ENCODE assay signal across 8 mouse cellular contexts in the genomic region with DNA sequence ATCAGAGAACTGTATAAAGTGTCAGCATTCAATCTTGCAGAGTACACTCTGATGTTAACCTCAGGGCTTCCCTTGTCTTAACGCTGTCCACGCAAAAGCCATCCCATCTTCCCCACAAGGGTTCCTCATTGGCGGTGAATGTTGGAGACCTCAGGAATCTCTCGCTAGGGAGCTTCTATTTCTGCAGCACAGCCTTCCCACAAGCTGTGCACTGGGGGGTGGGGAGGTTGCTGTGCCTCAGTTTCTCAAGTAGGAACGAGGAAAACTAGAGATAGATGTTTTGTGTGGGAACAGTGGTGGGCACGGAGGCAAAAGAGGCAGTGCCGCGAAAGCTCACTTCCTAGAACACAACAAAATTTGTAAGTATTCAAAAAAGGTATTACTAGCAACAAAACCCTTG. TPM values are rescaled to one million over a fixed set of nuclear protein-coding genes. Genes with fewer than 3 reads are reported as not detected.
DNase-seq lines count a peak whose midpoint lies in the region; ATAC-seq and TF ChIP-seq lines count a peak whose summit lies in the region.

TSS of gene Pxdn (plus strand) at position 301 of the 400 bp plus-strand sequence.

- no peak for DNase-seq in gastrocnemius, postnatal 25 days
- no peak for DNase-seq in layer of hippocampus, postnatal 10 days (ENCODE audit: low spot score in 2 of 2)
- no peak for DNase-seq in midbrain, postnatal 0 days (ENCODE audit: low spot score)
- no peak for DNase-seq in cerebellum, adult 8-10 months

- no peak for TF ChIP-seq EP300 in ES-Bruce4 (IDR thresholded peaks at IDR 0.05; ENCODE audit: insufficient read depth, low read depth, low read length)

- TF ChIP-seq CTCF in ES-Bruce4 (IDR thresholded peaks at IDR 0.05; ENCODE audit: low read depth, low read length): no peak
- no peak for TF ChIP-seq CTCF in midbrain, postnatal 0 days (IDR thresholded peaks at IDR 0.05)

- TF ChIP-seq POLR2A in ES-Bruce4 (IDR thresholded peaks at IDR 0.05; ENCODE audit: insufficient read depth, low read length): no peak

- H3K27me3 ChIP-seq in erythroblast, embryonic 14.5 days (ENCODE audit: control insufficient read depth): peaks cover 15% of the 10 kb centered on the region
- no peaks in the 10 kb centered on the region for H3K27me3 ChIP-seq in ES-Bruce4 (ENCODE audit: control insufficient read depth, insufficient read depth, low read length, poor library complexity, severe bottlenecking)
- no peaks in the 10 kb centered on the region for H3K27me3 ChIP-seq in midbrain, postnatal 0 days (ENCODE audit: insufficient read depth, low read length)

- H3K27ac ChIP-seq in ES-Bruce4 (ENCODE audit: insufficient read depth, low read length): no peak within 1 kb of the TSS
- peak within 1 kb of the TSS; percentile 80 for H3K27ac ChIP-seq in midbrain, postnatal 0 days (ENCODE audit: low read depth, low read length)

- no peaks in the 10 kb centered on the region for H3K9me3 ChIP-seq in erythroblast, embryonic 14.5 days (ENCODE audit: control insufficient read depth, low read length)
- H3K9me3 ChIP-seq in ES-Bruce4 (replicated peaks; ENCODE audit: control insufficient read depth, insufficient read depth, low read length, poor library complexity, severe bottlenecking): no peaks in the 10 kb centered on the region
- no peaks in the 10 kb centered on the region for H3K9me3 ChIP-seq in midbrain, postnatal 0 days (ENCODE audit: low read length)

- peak within 1 kb of the TSS; percentile 79 for H3K4me2 ChIP-seq in midbrain, postnatal 0 days (ENCODE audit: low read depth, low read length, poor library complexity, severe bottlenecking)

- peak within 1 kb of the TSS; percentile 38 for H3K4me3 ChIP-seq in erythroblast, embryonic 14.5 days (replicated peaks)
- peak within 1 kb of the TSS; percentile 79 for H3K4me3 ChIP-seq in ES-Bruce4 (ENCODE audit: low read depth, low read length)
- peak within 1 kb of the TSS; percentile 79 for H3K4me3 ChIP-seq in midbrain, postnatal 0 days (ENCODE audit: low read depth, low read length)

- no peak for ATAC-seq in erythroblast, adult 5-6 weeks (replicated peaks; ENCODE audit: low FRiP score, poor library complexity, severe bottlenecking)
- ATAC-seq in midbrain, postnatal 0 days (ENCODE audit: low FRiP score): no peak
- ATAC-seq in cerebellum, adult (ENCODE audit: insufficient number of reproducible peaks, low FRiP score, low TSS enrichment): no peak

- H3K9ac ChIP-seq in ES-Bruce4 (ENCODE audit: low read depth, poor library complexity, severe bottlenecking): peak within 1 kb of the TSS; percentile 66
- peak within 1 kb of the TSS; percentile 82 for H3K9ac ChIP-seq in midbrain, postnatal 0 days (replicated peaks; ENCODE audit: low read length, poor library complexity, severe bottlenecking)

- 25% methylated on average over 8 of the region's 8 CpGs for WGBS in midbrain, postnatal 0 days

- no peaks in the 10 kb centered on the region for H3K4me1 ChIP-seq in erythroblast, embryonic 14.5 days (ENCODE audit: control insufficient read depth)
- H3K4me1 ChIP-seq in ES-Bruce4 (ENCODE audit: control insufficient read depth, insufficient read depth, low read length): no peaks in the 10 kb centered on the region
- H3K4me1 ChIP-seq in midbrain, postnatal 0 days (ENCODE audit: insufficient read depth, low read length): peaks cover 18% of the 10 kb centered on the region

- H3K36me3 ChIP-seq in erythroblast, embryonic 14.5 days (ENCODE audit: control insufficient read depth): no peaks in the 10 kb centered on the region
- no peaks in the 10 kb centered on the region for H3K36me3 ChIP-seq in ES-Bruce4 (ENCODE audit: control insufficient read depth, insufficient read depth, low read length, poor library complexity, severe bottlenecking)
- no peaks in the 10 kb centered on the region for H3K36me3 ChIP-seq in midbrain, postnatal 0 days (ENCODE audit: insufficient read depth, low read length)

RNA-seq across cellular contexts. Expression of gene Pxdn, which starts in this region (rescaled TPM):
- not detected in 2 replicates for polyA plus RNA-seq in erythroblast, embryonic 14.5 days (2012)
- not detected in 2 replicates for total RNA-seq in erythroblast, adult 5-6 weeks (2015; ENCODE audit: low replicate concordance)
- total RNA-seq in erythroblast, adult 5-6 weeks (2017; ENCODE audit: low replicate concordance): not detected in 2 replicates
- polyA plus RNA-seq in ES-Bruce4 (2011; ENCODE audit: insufficient read depth, insufficient read length, low read depth, missing spikeins): 44.4 TPM in 2 replicates
- 10 to 100 TPM; 12.1 to 23.8 TPM for total RNA-seq in gastrocnemius, postnatal 25 days (2021)
- 10 to 100 TPM; 76.4 to 81.6 TPM for total RNA-seq in layer of hippocampus, postnatal 10 days (2021)
- 81.9 and 84.2 TPM in 2 replicates for total RNA-seq in midbrain, postnatal 0 days (2014; rRNA removed)
- polyA plus RNA-seq in midbrain, postnatal 0 days (2015; fragmentation: Nextera tagmentation; extraction: Ambion mirVana): 18.9 and 19.8 TPM in 2 replicates

Comparison
In these comparisons a context has a peak if more than half of its experiments do, and no peak if none do; other contexts are left out.
1. RNA of gene Pxdn (total RNA-seq): 81.9 to 84.2 TPM in midbrain, postnatal 0 days, 76.4 to 81.6 TPM in layer of hippocampus, postnatal 10 days and 12.1 to 23.8 TPM in gastrocnemius, postnatal 25 days; not detected in erythroblast, adult 5-6 weeks; every median in the first group is over 10 times any median in the second.
2. RNA of gene Pxdn (polyA plus RNA-seq): 44.4 TPM in ES-Bruce4 and 18.9 to 19.8 TPM in midbrain, postnatal 0 days; not detected in erythroblast, embryonic 14.5 days; every median in the first group is over 10 times any median in the second.
3. Peak in every context shown above with its lines, with median percentiles within 50 percentile points of each other: H3K4me3 ChIP-seq.